Mouse (Mus musculus) splenic B cell, adult 2 months (primary cell): ENCODE measurements around the gene Gbp8.
"Not testable (repeated sequence)": the region's sequence is repeated elsewhere in the genome, so short reads cannot be mapped to it uniquely, and the experiment has no call there.

ENCODE experiments used
- DNase-seq: peaks from one replicate; pipeline ENCODE4 v3.0.0-alpha.2; 2011; ENCODE audit warnings: low read depth, low spot score
- H3K27me3 ChIP-seq: 2 replicates; pipeline ENCODE4 v1.6.1; 2012; ENCODE audit warnings: mild to moderate bottlenecking, low read length, moderate library complexity, mixed read lengths; ENCODE audit not compliant: control insufficient read depth, poor library complexity, insufficient read depth, severe bottlenecking
- H3K36me3 ChIP-seq: 2 replicates; pipeline ENCODE4 v1.6.1; 2012; ENCODE audit warnings: mild to moderate bottlenecking, low read length, moderate library complexity, mixed read lengths; ENCODE audit not compliant: control insufficient read depth, poor library complexity, insufficient read depth, severe bottlenecking

Gbp8 gene

GRCm38 (mm10) chr5:105109775-105110174, 29.6 kb downstream of the Gbp8 start:
- not testable (repeated sequence) for H3K36me3 ChIP-seq, DNase-seq, H3K27me3 ChIP-seq

GRCm38 (mm10) chr5:105105689-105106088, 33.7 kb downstream of the Gbp8 start:
- not testable (repeated sequence) for DNase-seq, H3K36me3 ChIP-seq, H3K27me3 ChIP-seq

DNA sequence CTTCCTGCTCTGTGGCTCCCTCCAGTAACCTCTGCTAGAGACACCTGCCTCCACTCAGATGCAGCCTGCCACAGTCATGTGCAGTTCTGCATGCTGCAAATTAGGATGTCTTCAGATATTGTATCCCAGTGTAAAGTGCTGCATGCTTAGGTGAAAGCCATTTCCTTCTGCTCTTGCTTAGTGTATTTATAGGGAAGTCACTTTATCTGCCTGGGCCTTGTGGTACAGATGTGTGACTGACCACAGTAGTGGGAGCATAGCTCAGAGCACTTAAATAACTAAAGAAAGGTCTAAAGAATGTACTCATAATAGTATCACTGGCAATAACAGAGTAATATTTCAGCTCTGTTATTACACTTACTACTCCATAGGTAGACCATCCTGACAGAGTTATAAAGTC, 57.4 kb downstream of the Gbp8 start:
- H3K36me3 ChIP-seq = peaks cover 8% of the 10 kb centered on the region
- DNase-seq = no peak
- no peaks in the 10 kb centered on the region for H3K27me3 ChIP-seq

DNA sequence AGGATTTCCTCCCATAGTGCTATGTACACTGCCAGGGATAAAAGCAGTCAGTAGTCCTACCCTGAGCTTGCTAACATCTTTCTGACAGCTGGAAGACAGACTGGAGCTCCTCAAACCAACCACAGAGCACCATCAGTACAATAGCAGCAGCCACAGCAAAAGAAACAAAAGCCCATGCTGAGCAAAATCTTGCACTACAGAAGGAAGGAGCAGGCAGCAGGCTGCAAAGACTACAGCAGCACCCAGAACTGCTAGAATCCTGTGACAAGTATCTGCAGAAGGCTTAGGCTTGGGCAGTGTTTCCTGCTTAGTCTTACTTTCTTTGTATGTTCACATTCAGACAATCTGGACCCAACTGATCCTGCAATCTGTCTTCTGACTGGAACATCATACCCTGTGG, 71.0 kb downstream of the Gbp8 start:
- H3K27me3 ChIP-seq, H3K36me3 ChIP-seq, DNase-seq: not testable (repeated sequence)

DNA sequence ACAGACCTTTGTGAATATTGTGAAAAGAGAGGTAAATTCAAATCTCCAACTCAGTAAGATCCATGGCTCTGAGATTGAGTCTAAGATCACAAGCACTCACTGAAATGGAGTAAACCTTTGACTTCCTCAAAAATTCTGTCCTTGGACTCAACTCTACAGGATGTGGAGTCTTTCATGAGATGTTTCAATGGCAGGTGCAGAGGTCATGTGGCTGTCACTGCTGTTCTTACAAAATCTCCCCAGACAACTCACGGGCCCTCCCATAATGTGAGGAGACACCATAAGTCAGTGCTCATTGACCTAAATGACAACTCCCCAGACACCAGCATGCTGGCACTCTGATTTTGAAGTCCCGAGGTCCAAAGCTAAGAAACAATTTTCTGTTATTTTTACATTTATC, 74.9 kb downstream of the Gbp8 start:
- not testable (repeated sequence) for H3K27me3 ChIP-seq, H3K36me3 ChIP-seq, DNase-seq

- Histone ChIP-seq H3K36me3 (no peaks in the 10 kb centered on the region), H3K27me3 (no peaks in the 10 kb centered on the region; the same call in 1 of the 2 replicates)
- no peak for DNase-seq
Measured at GRCm38 (mm10) chr5:105063321-105063720, 76.0 kb downstream of the Gbp8 start.

- not testable (repeated sequence) for H3K36me3 ChIP-seq, DNase-seq, H3K27me3 ChIP-seq
Measured at GRCm38 (mm10) chr5:105062403-105062802, 76.9 kb downstream of the Gbp8 start.

GRCm38 (mm10) chr5:105060224-105060623, 79.1 kb downstream of the Gbp8 start:
- no peak for DNase-seq
- Histone ChIP-seq H3K36me3 (no peaks in the 10 kb centered on the region), H3K27me3 (no peaks in the 10 kb centered on the region; the same call in 1 of the 2 replicates)

- no peaks in the 10 kb centered on the region; the same call in 1 of the 2 replicates for H3K27me3 ChIP-seq
- DNase-seq = no peak
- no peaks in the 10 kb centered on the region for H3K36me3 ChIP-seq
Measured at GRCm38 (mm10) chr5:105055279-105055678, 84.1 kb downstream of the Gbp8 start.

DNA sequence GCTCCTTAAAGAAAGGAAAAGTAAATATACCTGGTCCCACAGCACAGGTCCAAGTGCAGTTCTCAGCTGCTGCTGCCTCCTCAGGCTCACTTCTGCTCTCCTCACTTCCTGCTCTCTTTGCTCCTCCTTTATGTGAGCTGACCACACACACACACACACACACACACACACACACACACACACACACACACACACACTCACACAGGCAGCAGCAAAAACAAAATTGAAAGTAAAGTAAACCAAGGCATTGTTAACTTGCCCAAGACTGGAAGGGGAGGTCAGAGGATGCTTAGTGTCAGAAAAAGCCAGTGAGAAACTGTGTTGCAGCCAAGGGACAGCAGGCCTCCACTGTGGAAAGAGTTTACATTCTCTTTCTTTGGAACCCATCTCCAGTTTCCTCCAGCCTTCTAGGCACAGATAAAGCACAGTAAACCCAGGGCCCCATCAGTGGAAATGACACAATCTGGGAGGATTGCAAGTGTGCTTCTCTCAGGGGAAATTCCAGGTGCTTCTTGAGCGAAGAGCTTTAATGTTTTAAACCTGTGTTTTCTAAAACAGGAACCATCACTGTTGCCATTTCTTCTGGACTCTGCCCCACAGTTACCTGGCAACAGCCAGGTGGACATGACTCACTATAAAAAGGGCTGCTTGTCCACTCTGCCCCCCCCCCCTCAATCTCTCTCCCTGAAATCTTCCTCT, 85.7 kb downstream of the Gbp8 start:
- not testable (repeated sequence) for H3K27me3 ChIP-seq, H3K36me3 ChIP-seq
- DNase-seq = peak; percentile 49

DNA sequence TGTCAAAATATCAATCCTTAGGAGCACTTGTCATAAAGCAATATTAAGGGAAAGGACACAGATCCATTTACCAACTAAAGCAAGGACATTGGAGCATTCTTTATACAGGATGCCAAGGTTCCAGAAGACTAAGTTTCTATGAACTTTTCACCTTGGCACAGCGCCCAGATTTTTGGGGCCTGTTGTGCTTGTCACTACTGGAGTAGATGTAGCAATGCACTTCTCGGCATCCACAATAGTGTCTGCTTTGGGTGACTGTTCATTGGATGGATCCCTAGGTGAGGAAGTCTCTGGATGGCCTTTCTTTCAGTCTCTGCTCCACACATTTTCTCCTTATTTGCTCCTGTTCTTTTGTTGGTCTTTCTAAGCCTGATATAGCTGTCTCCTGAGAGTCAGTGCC, 107.0 kb downstream of the Gbp8 start:
- H3K36me3 ChIP-seq = no peaks in the 10 kb centered on the region
- no peaks in the 10 kb centered on the region for H3K27me3 ChIP-seq
- DNase-seq = no peak

- no peak for DNase-seq
- Histone ChIP-seq H3K27me3 (no peaks in the 10 kb centered on the region), H3K36me3 (no peaks in the 10 kb centered on the region)
Measured at GRCm38 (mm10) chr5:105012551-105012950, 126.8 kb downstream of the Gbp8 start.

DNA sequence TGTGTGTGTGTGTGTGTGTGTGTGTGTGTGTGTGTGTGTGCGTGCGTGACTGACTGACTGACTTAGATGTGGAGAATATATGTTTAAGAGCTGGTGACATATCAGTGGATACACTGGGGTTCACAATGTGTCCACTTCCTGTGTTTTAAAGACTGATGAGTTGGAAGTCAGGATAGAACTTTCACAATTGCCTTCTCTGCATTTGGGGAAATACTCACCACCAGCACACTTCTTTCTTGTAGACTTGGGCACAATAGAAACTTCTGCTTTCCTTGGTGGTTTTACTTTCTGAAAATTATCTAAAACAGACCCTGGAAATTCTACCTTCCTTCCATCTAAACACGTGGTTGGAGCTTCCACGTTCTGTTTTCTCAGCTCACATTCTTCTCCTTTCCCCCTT, 127.8 kb downstream of the Gbp8 start:
- DNase-seq = no peak
- H3K36me3 ChIP-seq = no peaks in the 10 kb centered on the region
- no peaks in the 10 kb centered on the region for H3K27me3 ChIP-seq

DNA sequence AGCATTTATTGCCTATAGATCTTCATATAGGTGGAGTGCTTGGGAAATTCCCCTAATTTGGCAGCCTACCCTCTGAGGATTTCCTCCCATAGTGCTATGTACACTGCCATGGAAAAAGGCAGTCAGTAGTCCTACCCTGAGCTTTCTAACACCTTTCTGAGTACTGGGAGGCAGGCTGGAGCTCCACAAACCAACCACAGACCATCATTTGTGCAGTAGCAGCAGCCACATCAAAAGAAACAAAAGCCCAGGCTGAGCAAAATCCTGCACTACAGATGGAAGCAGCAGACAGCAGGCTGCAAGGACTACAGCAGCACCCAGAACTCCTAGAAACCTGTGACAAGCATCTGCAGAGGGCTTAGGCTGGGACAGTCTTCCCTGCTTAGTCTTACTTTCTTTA, 129.0 kb downstream of the Gbp8 start:
- no peaks in the 10 kb centered on the region for H3K36me3 ChIP-seq
- no peak for DNase-seq

GRCm38 (mm10) chr5:104989411-104989810, 149.9 kb downstream of the Gbp8 start:
- no peak for DNase-seq
- no peaks in the 10 kb centered on the region for H3K27me3 ChIP-seq
- no peaks in the 10 kb centered on the region for H3K36me3 ChIP-seq

More for the DNA sequence above, 129.0 kb downstream of the Gbp8 start:
- H3K27me3 ChIP-seq = no peaks in the 10 kb centered on the region

- H3K36me3 ChIP-seq = no peaks in the 10 kb centered on the region
- no peak for DNase-seq
- H3K27me3 ChIP-seq = no peaks in the 10 kb centered on the region
Measured at GRCm38 (mm10) chr5:104988000-104988399, 151.3 kb downstream of the Gbp8 start.
